Mouse (Mus musculus): ENCODE measurements around the gene Btbd35f30. TPM values are rescaled to one million over a fixed set of nuclear protein-coding genes. Genes with fewer than 3 reads are reported as not detected.
"Not testable (repeated sequence)": the region's sequence is repeated elsewhere in the genome, so short reads cannot be mapped to it uniquely, and the experiment has no call there.

Gene Btbd35f30
- not detected in 2 replicates for polyA plus RNA-seq (2016; fragmentation: Nextera tagmentation; extraction: Ambion mirVana)

DNA sequence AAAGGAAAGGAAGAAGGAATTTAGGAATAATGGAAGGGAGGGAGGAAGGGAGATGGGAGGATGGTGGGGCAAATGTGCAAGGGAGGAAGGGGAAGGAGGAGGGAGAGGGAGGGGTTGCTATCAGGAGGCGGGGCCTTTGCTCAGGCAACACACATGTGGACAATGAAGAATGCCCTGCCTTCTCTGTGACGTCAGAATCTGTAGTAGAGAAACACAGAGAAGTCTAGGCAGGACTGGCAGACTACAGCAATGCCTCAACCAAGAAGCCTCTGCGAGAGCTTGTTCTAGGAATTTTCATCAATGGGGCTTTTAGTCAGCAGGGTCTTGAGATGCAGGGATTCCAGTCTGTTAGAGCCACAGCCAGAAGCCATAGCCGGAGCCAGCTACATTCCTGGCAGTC, at the start of gene Btbd35f30:
Btbd35f30 (plus strand) TSS at position 301 of the 400 bp plus-strand sequence.
- not testable (repeated sequence) for H3K9me3 ChIP-seq (replicated peaks); H3K27me3 ChIP-seq (ENCODE audit: low read depth, poor library complexity, severe bottlenecking); H3K27ac ChIP-seq; H3K4me1 ChIP-seq; H3K4me3 ChIP-seq; H3K36me3 ChIP-seq; DNase-seq (ENCODE audit: low spot score)
- WGBS = no CpG with 5 or more reads among the region's 4 CpGs

DNA sequence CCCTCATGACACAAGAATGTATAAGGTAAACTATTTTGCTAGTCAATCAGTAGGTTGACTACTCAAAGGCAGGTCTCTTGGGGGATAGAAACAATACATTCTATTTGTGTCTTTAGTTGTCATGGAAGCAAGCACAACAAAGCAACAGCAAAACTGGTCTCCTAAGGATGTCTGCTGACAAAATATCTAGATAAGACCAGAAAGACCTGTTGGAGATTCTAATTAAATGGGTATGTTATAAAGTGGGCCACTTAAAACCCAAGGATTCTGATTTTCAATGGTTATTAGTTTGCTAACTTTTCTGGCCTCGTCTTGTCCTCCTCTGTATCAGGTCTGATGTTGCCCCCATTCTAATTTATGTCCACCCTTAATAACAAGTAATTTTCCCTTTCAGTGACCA, 47.0 kb downstream of the Btbd35f30 start, which contains the start of gene Gm21789:
Gm21789 (plus strand) TSS at position 301 of the 400 bp plus-strand sequence.
- H3K4me1 ChIP-seq; DNase-seq (ENCODE audit: low spot score); H3K9me3 ChIP-seq (replicated peaks); H3K27me3 ChIP-seq (ENCODE audit: low read depth, poor library complexity, severe bottlenecking); H3K36me3 ChIP-seq; H3K4me3 ChIP-seq; H3K27ac ChIP-seq: not testable (repeated sequence)
- no CpG with 5 or more reads among the region's 1 CpGs for WGBS

Other genes with a start within 250 kb of the Btbd35f30 start
- gene Gm5926, start 243.9 kb upstream of the Btbd35f30 start, polyA plus RNA-seq (2016; fragmentation: Nextera tagmentation; extraction: Ambion mirVana) = not detected in 2 replicates
- not detected in 2 replicates for gene Btbd35f21, start 168.5 kb upstream of the Btbd35f30 start, polyA plus RNA-seq (2016; fragmentation: Nextera tagmentation; extraction: Ambion mirVana)
- not detected in 2 replicates for gene Gm21789, start 47.1 kb downstream of the Btbd35f30 start, polyA plus RNA-seq (2016; fragmentation: Nextera tagmentation; extraction: Ambion mirVana)
- not detected in 2 replicates for gene Btbd35f5, start 79.3 kb downstream of the Btbd35f30 start, polyA plus RNA-seq (2016; fragmentation: Nextera tagmentation; extraction: Ambion mirVana)

Data from limb, embryonic 10.5 days (tissue).